Mouse (Mus musculus): ENCODE results near the gene S1pr4.

DNA sequence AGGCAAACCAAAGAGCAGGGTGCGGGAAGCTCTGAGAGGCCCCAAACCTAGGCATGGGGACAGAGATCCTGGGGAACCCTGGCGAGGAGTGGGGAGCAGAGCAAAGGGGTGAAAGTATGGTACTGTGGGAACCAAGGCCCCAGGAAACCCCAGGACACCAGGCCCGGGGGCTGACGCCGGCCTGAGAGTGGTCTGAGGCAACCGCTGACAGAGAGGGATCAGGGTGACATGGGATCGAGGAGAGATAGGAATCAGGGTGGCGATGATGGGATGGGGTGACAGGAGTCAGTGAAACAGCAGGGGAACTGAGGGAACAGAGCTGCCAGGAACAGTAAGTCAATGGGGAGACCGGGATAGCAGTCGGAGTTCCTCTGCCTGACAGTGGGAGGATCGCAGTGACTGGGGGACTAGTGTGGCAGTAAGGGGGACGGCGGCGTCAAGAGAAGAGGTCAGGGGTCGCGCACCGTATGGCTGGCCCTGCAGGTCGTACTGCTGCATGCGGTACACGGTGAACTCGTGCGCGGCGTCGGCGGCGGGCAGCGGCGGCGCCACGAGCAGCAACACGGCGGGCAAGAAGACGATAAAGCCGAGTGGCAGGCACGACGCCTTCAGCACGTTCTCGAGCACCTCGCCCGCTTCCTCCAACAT lies 4.2 kb downstream of the S1pr4 start:
- TF ChIP-seq CTCF (IDR thresholded peaks at IDR 0.05) (no peak), EP300 (IDR thresholded peaks at IDR 0.05; ENCODE audit: insufficient read depth, low read depth, low read length) (0 out of 2 replicates have a peak, but pooled peaks have one; percentile 1)
